Mouse (Mus musculus) lung, embryonic 15.5 days (tissue): Measurements from ENCODE around the gene Apon. TPM values are rescaled to one million over a fixed set of nuclear protein-coding genes. Genes with fewer than 3 reads are reported as not detected.
"Not testable (repeated sequence)": the region's sequence is repeated elsewhere in the genome, so short reads cannot be mapped to it uniquely, and the experiment has no call there.

ENCODE experiments used
- ATAC-seq: fragments of 200-750 bp; cut with Nextera tagmentation; 2 replicates; pipeline ENCODE4 v1.8.0; 2017; ENCODE audit warnings: moderate number of reproducible peaks, borderline replicate concordance; ENCODE audit not compliant: low FRiP score, low TSS enrichment; ENCODE audit errors: extremely low read depth
- H3K27ac ChIP-seq: fragments of 300-500 bp; sonication (generic); 2 replicates; pipeline ENCODE4 v1.5.1; 2015; ENCODE audit warnings: moderate library complexity, mild to moderate bottlenecking, inconsistent platforms
- H3K27me3 ChIP-seq: fragments of 300-500 bp; sonication (generic); 2 replicates; pipeline ENCODE4 v1.6.1; 2015; ENCODE audit warnings: inconsistent platforms
- H3K36me3 ChIP-seq: fragments of 300-500 bp; sonication (generic); 2 replicates; pipeline ENCODE4 v1.6.1; 2015; ENCODE audit warnings: inconsistent platforms
- H3K4me1 ChIP-seq: fragments of 300-500 bp; sonication (generic); 2 replicates; pipeline ENCODE4 v1.6.1; 2015; ENCODE audit warnings: inconsistent platforms
- H3K4me2 ChIP-seq: fragments of 300-500 bp; sonication (generic); 2 replicates; pipeline ENCODE4 v1.6.1; 2015; ENCODE audit warnings: inconsistent platforms, mild to moderate bottlenecking, moderate library complexity
- H3K4me3 ChIP-seq: fragments of 300-500 bp; sonication (generic); 2 replicates; pipeline ENCODE4 v1.5.1; 2015; ENCODE audit warnings: mild to moderate bottlenecking, inconsistent platforms
- H3K9ac ChIP-seq: fragments of 300-500 bp; sonication (generic); 2 replicates; pipeline ENCODE4 v1.6.1; 2015; ENCODE audit warnings: inconsistent platforms
- H3K9me3 ChIP-seq: fragments of 300-500 bp; sonication (generic); 2 replicates; pipeline ENCODE4 v1.6.1; 2016; ENCODE audit warnings: inconsistent platforms
- WGBS: fragments of 180-500 bp; shearing (Covaris S2); methylation state at CpG from one replicate; pipeline ENCODE4 v1.1.7; 2015; 5-methylcytosine and 5-hydroxymethylcytosine counted together
- polyA plus RNA-seq: library from polyadenylated mRNA; unstranded; fragments of >200 nt; fragmentation: Nextera tagmentation; extraction: Ambion mirVana; gene quantifications from 2 replicates; pipeline ENCODE4 v1.2.1, GENCODE M21; 2015

Apon gene
- polyA plus RNA-seq, 1 experiment from 2014 or later, result 0.37 TPM

DNA sequence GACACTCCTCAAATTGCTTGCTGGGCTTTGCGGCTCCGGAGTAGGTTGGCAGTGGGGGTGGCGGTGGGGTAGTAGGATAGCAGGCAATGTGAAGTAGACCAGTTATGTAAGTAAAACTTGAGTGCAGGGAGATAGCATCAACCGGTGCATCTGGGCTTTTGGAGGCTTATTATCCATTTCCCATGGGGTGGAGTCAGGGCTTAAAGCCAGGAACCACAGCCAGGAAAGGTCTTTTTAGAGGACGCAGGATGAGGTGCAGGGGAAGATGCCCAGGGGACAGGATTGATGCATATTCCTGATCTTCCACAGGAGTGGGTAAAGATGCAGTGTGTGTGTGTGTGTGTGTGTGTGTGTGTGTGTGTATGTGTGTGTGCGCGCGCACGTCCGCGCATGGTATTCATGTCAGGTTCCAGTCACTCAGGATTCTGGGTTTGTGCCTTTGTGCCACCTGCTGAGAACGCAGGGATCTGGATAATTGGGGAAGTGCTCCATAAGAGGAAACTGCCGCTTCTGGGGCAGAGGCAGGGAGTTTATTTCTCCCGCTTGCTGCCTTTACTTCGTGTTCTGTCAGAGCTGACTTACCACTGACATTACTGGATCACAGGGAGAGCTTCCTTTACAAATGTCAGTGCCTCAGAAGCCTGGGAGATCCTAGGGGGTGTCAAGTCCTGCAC lies 16.0 kb upstream of the Apon start:
- H3K27me3 ChIP-seq, result no peaks in the 10 kb centered on the region
- H3K9ac ChIP-seq, result no peak overlapping the region
- H3K9me3 ChIP-seq, result no peaks in the 10 kb centered on the region
- WGBS, result 80% methylated on average over 15 of the region's 15 CpGs
- H3K4me2 ChIP-seq, result no peak overlapping the region
- H3K27ac ChIP-seq, result no peak overlapping the region
- H3K36me3 ChIP-seq, result peaks cover 36% of the 10 kb centered on the region
- H3K4me3 ChIP-seq, result no peak overlapping the region
- no peak for ATAC-seq
- peaks cover 5% of the 10 kb centered on the region for H3K4me1 ChIP-seq

- no peak overlapping the region for H3K27ac ChIP-seq
- ATAC-seq, result no peak
- H3K9ac ChIP-seq, result no peak overlapping the region
- no peaks in the 10 kb centered on the region for H3K27me3 ChIP-seq
- H3K36me3 ChIP-seq, result peaks cover 46% of the 10 kb centered on the region
- no peak overlapping the region for H3K4me3 ChIP-seq
- H3K4me1 ChIP-seq, result no peaks in the 10 kb centered on the region
- H3K4me2 ChIP-seq, result no peak overlapping the region
- 92% methylated on average over 4 of the region's 4 CpGs for WGBS
- no peaks in the 10 kb centered on the region for H3K9me3 ChIP-seq
Measured at GRCm38 (mm10) chr10:128239140-128239539, 14.8 kb upstream of the Apon start.

- H3K27ac ChIP-seq, result no peak overlapping the region
- WGBS, result 73% methylated on average over 18 of the region's 18 CpGs
- no peak overlapping the region for H3K4me3 ChIP-seq
- ATAC-seq, result no peak
- H3K9me3 ChIP-seq, result no peaks in the 10 kb centered on the region
- H3K36me3 ChIP-seq, result peaks cover 52% of the 10 kb centered on the region
- no peaks in the 10 kb centered on the region for H3K4me1 ChIP-seq
- no peaks in the 10 kb centered on the region for H3K27me3 ChIP-seq
- H3K9ac ChIP-seq, result no peak overlapping the region
- H3K4me2 ChIP-seq, result no peak overlapping the region
Measured at GRCm38 (mm10) chr10:128240131-128240530, 13.8 kb upstream of the Apon start.

DNA sequence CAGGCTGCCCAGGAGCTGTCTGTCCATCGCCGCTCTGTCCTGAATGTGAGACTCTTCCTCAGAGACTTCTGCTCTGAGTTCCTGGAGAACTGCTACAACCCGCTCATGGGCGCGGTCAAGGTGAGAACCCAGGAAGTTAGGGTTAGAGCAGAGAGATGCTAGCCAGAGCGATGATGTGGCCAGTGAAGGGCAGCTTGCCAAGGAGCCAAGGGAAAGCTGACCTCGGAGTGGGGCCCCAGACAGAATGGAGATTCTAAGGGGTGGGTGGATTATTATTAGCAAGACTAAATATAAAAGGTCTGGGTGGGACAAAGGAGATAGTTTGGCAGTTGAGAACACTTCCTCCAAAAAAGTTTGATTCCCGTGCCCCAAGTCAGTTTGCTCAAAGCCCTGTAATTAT lies 10.6 kb upstream of the Apon start:
- H3K9ac ChIP-seq, result no peak overlapping the region
- H3K4me1 ChIP-seq, result no peaks in the 10 kb centered on the region
- 85% methylated on average over 8 of the region's 8 CpGs for WGBS
- no peak overlapping the region for H3K4me3 ChIP-seq
- H3K27ac ChIP-seq, result no peak overlapping the region
- H3K27me3 ChIP-seq, result no peaks in the 10 kb centered on the region
- H3K4me2 ChIP-seq, result no peak overlapping the region
- no peak for ATAC-seq
- H3K9me3 ChIP-seq, result no peaks in the 10 kb centered on the region
- peaks cover 81% of the 10 kb centered on the region for H3K36me3 ChIP-seq

- 92% methylated on average over 15 of the region's 15 CpGs for WGBS
- no peak for ATAC-seq
- Histone ChIP-seq H3K4me1 (no peaks in the 10 kb centered on the region), H3K9me3 (no peaks in the 10 kb centered on the region), H3K4me3 (no peak overlapping the region), H3K4me2 (no peak overlapping the region), H3K27ac (no peak overlapping the region), H3K27me3 (no peaks in the 10 kb centered on the region), H3K36me3 (peaks cover 89% of the 10 kb centered on the region), H3K9ac (no peak overlapping the region)
Measured at GRCm38 (mm10) chr10:128244121-128244520, 9.8 kb upstream of the Apon start.

DNA sequence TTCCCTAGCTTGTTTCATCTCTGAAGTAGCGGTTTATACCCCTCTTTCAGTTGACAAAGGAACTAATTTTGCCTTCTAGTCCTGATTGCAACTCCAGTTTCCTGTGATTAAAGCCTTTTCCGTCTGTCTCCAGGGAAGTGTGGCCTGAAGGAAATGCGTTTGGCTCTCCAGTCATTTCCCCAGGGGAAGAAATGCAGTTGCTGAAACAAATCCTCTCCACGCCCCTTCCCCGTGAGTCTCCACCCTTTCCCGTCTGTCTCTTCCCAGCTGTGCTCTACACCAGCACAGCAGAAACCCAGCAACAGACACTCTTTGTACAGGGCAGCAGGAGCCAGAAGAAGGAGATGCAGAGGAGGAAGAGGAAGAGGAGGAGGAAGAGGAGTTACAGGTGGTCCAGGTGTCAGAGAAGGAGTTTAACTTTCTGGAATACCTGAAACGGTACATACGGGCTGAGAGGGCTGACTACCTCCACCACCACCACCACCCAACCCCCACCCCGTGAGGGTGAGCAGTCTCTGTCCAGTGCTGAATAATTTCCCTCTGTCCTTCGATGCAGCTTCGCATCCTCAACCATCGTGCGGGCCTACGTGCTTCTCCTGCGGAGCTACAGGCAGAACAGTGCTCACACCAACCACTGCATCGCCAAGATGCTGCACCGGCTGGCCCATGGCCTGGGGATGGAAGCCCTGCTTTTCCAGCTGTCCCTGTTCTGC lies 6.7 kb upstream of the Apon start:
- H3K4me3 ChIP-seq, result peak overlapping the region; percentile 2; the same call in 1 of the 2 replicates
- no peaks in the 10 kb centered on the region for H3K9me3 ChIP-seq
- peaks cover 94% of the 10 kb centered on the region for H3K36me3 ChIP-seq
- H3K9ac ChIP-seq, result no peak overlapping the region
- H3K4me2 ChIP-seq, result peak overlapping the region; percentile 28
- no peaks in the 10 kb centered on the region for H3K27me3 ChIP-seq
- H3K4me1 ChIP-seq, result no peaks in the 10 kb centered on the region
- peak overlapping the region; percentile 76 for H3K27ac ChIP-seq
- ATAC-seq, result peak; percentile 47; the same call in 1 of the 2 replicates
- WGBS, result 70% methylated on average over 17 of the region's 17 CpGs

DNA sequence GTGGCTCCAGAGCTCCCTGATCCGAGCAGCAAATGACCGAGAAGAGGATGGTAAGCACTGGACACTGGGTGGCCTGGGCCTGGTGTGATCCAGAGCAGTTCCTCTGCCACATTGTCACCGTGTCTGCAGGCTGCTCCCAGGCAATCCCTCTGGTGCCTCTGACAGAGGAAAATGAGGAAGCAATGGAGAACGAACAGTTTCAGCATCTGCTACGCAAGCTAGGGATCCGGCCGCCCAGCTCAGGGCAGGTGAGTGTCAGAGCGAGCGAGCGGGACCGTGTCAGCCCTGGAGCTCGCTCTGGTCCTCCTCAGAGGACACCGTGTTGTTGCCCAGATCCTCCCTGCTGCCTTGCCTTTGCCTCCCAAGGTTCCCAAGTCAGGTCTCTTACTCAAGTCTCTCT lies 3.3 kb upstream of the Apon start:
- WGBS, result 93% methylated on average over 13 of the region's 13 CpGs
- H3K27ac ChIP-seq, result no peak overlapping the region
- H3K27me3 ChIP-seq, result no peaks in the 10 kb centered on the region
- no peaks in the 10 kb centered on the region for H3K9me3 ChIP-seq
- ATAC-seq, result no peak
- no peaks in the 10 kb centered on the region for H3K4me1 ChIP-seq
- H3K4me3 ChIP-seq, result no peak overlapping the region
- no peak overlapping the region for H3K4me2 ChIP-seq
- H3K36me3 ChIP-seq, result peaks cover 73% of the 10 kb centered on the region
- H3K9ac ChIP-seq, result no peak overlapping the region

- WGBS, result 75% methylated on average over 8 of the region's 8 CpGs
Measured at GRCm38 (mm10) chr10:128255925-128256324, 2.0 kb downstream of the Apon start.

GRCm38 (mm10) chr10:128256328-128256727 lies 2.4 kb downstream of the Apon start:
- H3K27ac ChIP-seq, result no peak overlapping the region
- no peaks in the 10 kb centered on the region for H3K9me3 ChIP-seq
- no peak overlapping the region for H3K9ac ChIP-seq
- ATAC-seq, result no peak
- H3K4me3 ChIP-seq, result no peak overlapping the region
- 69% methylated on average over 8 of the region's 8 CpGs for whole genome bisulfite sequencing
- H3K27me3 ChIP-seq, result no peaks in the 10 kb centered on the region
- H3K4me2 ChIP-seq, result no peak overlapping the region
- peaks cover 19% of the 10 kb centered on the region for H3K36me3 ChIP-seq
- H3K4me1 ChIP-seq, result no peaks in the 10 kb centered on the region

More at GRCm38 (mm10) chr10:128255925-128256324, 2.0 kb downstream of the Apon start:
- Histone ChIP-seq H3K36me3 (peaks cover 23% of the 10 kb centered on the region), H3K27me3 (no peaks in the 10 kb centered on the region), H3K9me3 (no peaks in the 10 kb centered on the region), H3K4me3 (no peak overlapping the region), H3K4me2 (no peak overlapping the region), H3K27ac (no peak overlapping the region), H3K4me1 (no peaks in the 10 kb centered on the region), H3K9ac (no peak overlapping the region)
- ATAC-seq, result no peak

DNA sequence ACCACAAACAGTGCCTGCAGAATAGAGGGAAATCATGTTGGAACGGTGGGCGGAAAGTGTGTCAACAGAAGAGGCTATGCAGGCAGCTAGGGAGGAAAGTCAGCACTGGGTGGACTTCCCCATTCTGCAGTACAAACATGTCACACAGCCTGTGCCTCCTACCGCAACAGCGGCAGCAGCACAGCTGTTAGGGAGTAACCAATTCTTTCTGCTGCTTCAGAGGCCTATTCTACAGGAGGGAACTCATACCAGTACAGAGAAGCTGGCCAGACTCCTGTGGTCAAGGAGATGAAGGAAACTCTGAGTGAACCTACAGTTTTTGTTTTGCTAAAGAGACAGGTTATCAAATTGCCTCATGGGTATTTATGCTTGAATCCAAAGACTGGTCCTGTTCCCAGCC lies 5.1 kb downstream of the Apon start:
- no peak overlapping the region for H3K4me3 ChIP-seq

GRCm38 (mm10) chr10:128259946-128260345 lies 6.0 kb downstream of the Apon start:
- H3K9ac ChIP-seq, result no peak overlapping the region
- no peaks in the 10 kb centered on the region for H3K27me3 ChIP-seq
- no peak overlapping the region for H3K4me2 ChIP-seq
- no peak overlapping the region for H3K27ac ChIP-seq
- no peaks in the 10 kb centered on the region for H3K4me1 ChIP-seq
- H3K9me3 ChIP-seq, result no peaks in the 10 kb centered on the region
- 77% methylated on average over 5 of the region's 5 CpGs for WGBS
- H3K4me3 ChIP-seq, result no peak overlapping the region
- no peaks in the 10 kb centered on the region for H3K36me3 ChIP-seq
- no peak for ATAC-seq

More for the DNA sequence above, 5.1 kb downstream of the Apon start:
- Histone ChIP-seq H3K4me2 (no peak overlapping the region), H3K36me3 (no peaks in the 10 kb centered on the region), H3K9me3 (no peaks in the 10 kb centered on the region), H3K4me1 (no peaks in the 10 kb centered on the region), H3K27me3 (no peaks in the 10 kb centered on the region), H3K9ac (no peak overlapping the region), H3K27ac (no peak overlapping the region)
- no peak for ATAC-seq
- 78% methylated on average over 4 of the region's 4 CpGs for WGBS

DNA sequence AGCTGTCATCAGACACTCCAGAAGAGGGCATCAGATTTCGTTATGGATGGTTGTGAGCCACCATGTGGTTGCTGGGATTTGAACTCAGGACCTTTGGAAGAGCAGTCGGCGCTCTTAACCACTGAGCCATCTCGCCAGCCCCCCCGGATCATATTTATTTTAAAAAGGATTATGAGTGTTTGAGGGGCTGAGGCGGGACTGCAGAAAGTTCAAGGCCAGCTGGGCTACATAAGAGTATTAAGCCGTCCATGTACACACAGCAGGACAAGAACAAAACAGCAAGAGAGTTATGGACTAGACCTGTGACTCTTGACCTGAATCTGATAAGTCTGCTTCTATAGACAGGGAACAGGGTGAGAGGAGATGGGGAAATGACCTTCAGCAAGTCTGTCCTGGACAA lies 6.5 kb downstream of the Apon start:
- not testable (repeated sequence) for ATAC-seq, H3K27me3 ChIP-seq, H3K9ac ChIP-seq, H3K36me3 ChIP-seq, H3K27ac ChIP-seq, H3K4me2 ChIP-seq, H3K4me3 ChIP-seq, H3K9me3 ChIP-seq, H3K4me1 ChIP-seq
- WGBS, result 74% methylated on average over 7 of the region's 7 CpGs
